Mouse (Mus musculus): ENCODE data around the gene Sh3bgrl2.

Sh3bgrl2 gene

GRCm38 (mm10) chr9:83560670-83561069 is 12.5 kb downstream of the Sh3bgrl2 start:
- no peak for DNase-seq (ENCODE audit: low read depth)

- no peak for DNase-seq (ENCODE audit: low read depth)
Measured at GRCm38 (mm10) chr9:83562889-83563288, 14.8 kb downstream of the Sh3bgrl2 start.

GRCm38 (mm10) chr9:83563808-83564549 is 15.9 kb downstream of the Sh3bgrl2 start:
- peak; percentile 61 for DNase-seq (ENCODE audit: low read depth)

GRCm38 (mm10) chr9:83564934-83565652 is 17.0 kb downstream of the Sh3bgrl2 start:
- DNase-seq (ENCODE audit: low read depth) = no peak

- DNase-seq (ENCODE audit: low read depth) = no peak
Measured at GRCm38 (mm10) chr9:83566141-83566540, 18.0 kb downstream of the Sh3bgrl2 start.

- no peak for DNase-seq (ENCODE audit: low read depth)
Measured at GRCm38 (mm10) chr9:83568125-83568524, 20.0 kb downstream of the Sh3bgrl2 start.

GRCm38 (mm10) chr9:83568937-83569336 is 20.8 kb downstream of the Sh3bgrl2 start:
- DNase-seq (ENCODE audit: low read depth) = peak; percentile 17

GRCm38 (mm10) chr9:83569898-83570297 is 21.8 kb downstream of the Sh3bgrl2 start:
- DNase-seq (ENCODE audit: low read depth) = no peak

GRCm38 (mm10) chr9:83571315-83571714 is 23.2 kb downstream of the Sh3bgrl2 start:
- DNase-seq (ENCODE audit: low read depth) = no peak

GRCm38 (mm10) chr9:83572326-83572725 is 24.2 kb downstream of the Sh3bgrl2 start:
- DNase-seq (ENCODE audit: low read depth) = no peak

GRCm38 (mm10) chr9:83572870-83573269 is 24.7 kb downstream of the Sh3bgrl2 start:
- no peak for DNase-seq (ENCODE audit: low read depth)

- no peak for DNase-seq (ENCODE audit: low read depth)
Measured at GRCm38 (mm10) chr9:83573588-83573987, 25.5 kb downstream of the Sh3bgrl2 start.

- DNase-seq (ENCODE audit: low read depth) = no peak
Measured at GRCm38 (mm10) chr9:83575403-83575802, 27.3 kb downstream of the Sh3bgrl2 start.

- peak; percentile 54 for DNase-seq (ENCODE audit: low read depth)
Measured at GRCm38 (mm10) chr9:83576018-83576688, 28.0 kb downstream of the Sh3bgrl2 start.

- peak; percentile 61 for DNase-seq (ENCODE audit: low read depth)
Measured at GRCm38 (mm10) chr9:83576689-83577057, 28.5 kb downstream of the Sh3bgrl2 start.

- DNase-seq (ENCODE audit: low read depth) = no peak
Measured at GRCm38 (mm10) chr9:83577260-83577659, 29.1 kb downstream of the Sh3bgrl2 start.

- no peak for DNase-seq (ENCODE audit: low read depth)
Measured at GRCm38 (mm10) chr9:83579049-83579448, 30.9 kb downstream of the Sh3bgrl2 start.

- DNase-seq (ENCODE audit: low read depth) = no peak
Measured at GRCm38 (mm10) chr9:83582748-83583147, 34.6 kb downstream of the Sh3bgrl2 start.

- DNase-seq (ENCODE audit: low read depth) = no peak
Measured at GRCm38 (mm10) chr9:83586316-83587050, 38.4 kb downstream of the Sh3bgrl2 start.

GRCm38 (mm10) chr9:83587116-83587515 is 39.0 kb downstream of the Sh3bgrl2 start:
- DNase-seq (ENCODE audit: low read depth) = no peak

- DNase-seq (ENCODE audit: low read depth) = no peak
Measured at GRCm38 (mm10) chr9:83589063-83589462, 40.9 kb downstream of the Sh3bgrl2 start.
